Mouse (Mus musculus): ENCODE data around the gene Gpr158. TPM values are rescaled to one million over a fixed set of nuclear protein-coding genes. Genes with fewer than 3 reads are reported as not detected.

The Gpr158 gene
- polyA plus RNA-seq (2016; fragmentation: Nextera tagmentation; extraction: Ambion mirVana) = 0.09 and 0.22 TPM in 2 replicates

- peak; percentile 92 for DNase-seq (ENCODE audit: low spot score)
- peaks cover 14% of the 10 kb centered on the region for H3K4me1 ChIP-seq (replicated peaks)
- H3K9me3 ChIP-seq = no peaks in the 10 kb centered on the region
- peak within 1 kb of the TSS; percentile 59 for H3K4me3 ChIP-seq
- peaks cover 32% of the 10 kb centered on the region for H3K27me3 ChIP-seq (ENCODE audit: insufficient read depth, poor library complexity, severe bottlenecking)
- no peaks in the 10 kb centered on the region for H3K36me3 ChIP-seq
- WGBS = 2% methylated on average over 43 of the region's 43 CpGs
- peak within 1 kb of the TSS; percentile 23 for H3K27ac ChIP-seq
Measured at GRCm38 (mm10) chr2:21367345-21368111, at the start of gene Gpr158. Gpr158 (plus strand) TSS chr2:21367542.

DNA sequence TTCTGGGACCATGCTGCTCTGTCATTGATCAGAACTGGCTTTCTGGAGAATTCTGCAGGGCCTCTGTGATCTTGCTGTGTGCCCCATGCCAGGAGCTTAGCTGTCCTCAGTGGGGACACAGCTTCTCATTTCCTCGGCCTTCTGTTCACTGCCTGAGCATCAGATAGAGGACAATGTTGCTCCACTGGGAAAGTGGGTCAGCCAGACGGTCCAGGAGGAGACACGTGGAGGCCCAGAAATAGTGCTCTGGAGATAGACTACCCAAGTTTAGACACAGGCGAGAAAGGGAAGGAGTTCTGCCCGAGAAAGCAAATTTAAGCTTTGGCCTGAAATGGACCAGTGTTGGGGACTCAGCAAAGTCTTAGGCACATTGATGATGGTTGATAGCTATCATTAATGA is 23.5 kb upstream of the Gpr158 start:
- Histone ChIP-seq H3K27ac (no peak overlapping the region), H3K9me3 (no peaks in the 10 kb centered on the region), H3K36me3 (no peaks in the 10 kb centered on the region), H3K27me3 (ENCODE audit: insufficient read depth, poor library complexity, severe bottlenecking) (no peaks in the 10 kb centered on the region), H3K4me1 (replicated peaks) (no peaks in the 10 kb centered on the region), H3K4me3 (no peak overlapping the region)
- 74% methylated on average over 5 of the region's 5 CpGs for WGBS
- no peak for DNase-seq (ENCODE audit: low spot score)

DNA sequence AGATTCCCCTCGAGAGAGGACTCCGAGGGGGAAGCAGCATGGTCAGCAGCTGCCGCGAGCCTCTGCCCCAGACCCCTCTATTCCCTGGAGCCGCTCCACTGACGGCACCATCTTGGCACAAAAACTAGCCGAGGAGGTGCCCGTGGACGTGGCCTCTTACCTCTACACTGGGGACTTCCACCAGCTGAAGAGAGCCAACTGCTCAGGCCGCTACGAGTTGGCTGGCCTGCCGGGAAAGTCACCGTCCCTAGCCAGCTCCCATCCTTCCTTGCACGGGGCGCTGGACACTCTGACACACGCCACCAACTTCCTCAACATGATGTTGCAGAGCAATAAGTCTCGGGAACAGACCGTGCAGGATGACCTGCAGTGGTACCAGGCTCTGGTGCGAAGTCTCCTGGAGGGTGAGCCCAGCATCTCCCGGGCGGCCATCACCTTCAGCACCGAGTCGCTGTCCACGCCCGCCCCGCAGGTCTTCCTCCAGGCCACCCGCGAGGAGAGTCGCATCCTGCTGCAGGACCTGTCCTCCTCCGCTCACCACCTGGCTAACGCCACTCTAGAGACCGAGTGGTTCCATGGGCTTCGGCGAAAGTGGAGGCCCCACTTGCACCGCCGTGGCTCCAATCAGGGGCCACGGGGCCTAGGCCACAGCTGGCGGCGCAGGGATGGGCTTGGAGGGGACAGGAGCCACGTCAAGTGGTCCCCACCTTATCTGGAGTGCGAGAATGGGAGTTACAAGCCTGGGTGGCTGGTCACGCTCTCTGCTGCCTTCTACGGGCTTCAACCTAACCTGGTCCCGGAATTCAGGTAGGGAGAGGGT is 1.2 kb downstream of the Gpr158 start:
- peaks cover 14% of the 10 kb centered on the region for H3K4me1 ChIP-seq (replicated peaks)
- peak overlapping the region; percentile 59 for H3K4me3 ChIP-seq
- no peak overlapping the region for H3K27ac ChIP-seq
- H3K9me3 ChIP-seq = no peaks in the 10 kb centered on the region
- peaks cover 32% of the 10 kb centered on the region for H3K27me3 ChIP-seq (ENCODE audit: insufficient read depth, poor library complexity, severe bottlenecking)
- WGBS = 16% methylated on average over 44 of the region's 44 CpGs
- no peaks in the 10 kb centered on the region for H3K36me3 ChIP-seq
- peak; percentile 36 for DNase-seq (ENCODE audit: low spot score)

DNA sequence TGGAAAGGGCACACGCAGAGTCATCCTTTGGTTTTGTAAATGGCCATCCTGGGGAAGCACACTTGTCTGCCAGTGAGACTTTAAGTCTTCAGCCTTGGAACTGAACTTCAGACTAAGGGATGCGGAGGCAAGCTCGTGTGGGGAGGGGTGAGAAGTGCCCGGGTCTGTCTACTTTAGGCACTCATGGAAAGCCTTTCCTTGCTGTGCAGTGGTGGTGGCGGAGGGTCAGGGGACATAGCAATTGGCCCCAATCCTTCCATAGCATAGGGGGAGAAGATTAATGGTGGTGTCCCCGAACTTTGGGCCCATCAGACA is 1.8 kb downstream of the Gpr158 start:
- no peak overlapping the region for H3K27ac ChIP-seq
- H3K4me3 ChIP-seq = no peak overlapping the region
- H3K9me3 ChIP-seq = no peaks in the 10 kb centered on the region
- peaks cover 14% of the 10 kb centered on the region for H3K4me1 ChIP-seq (replicated peaks)
- 45% methylated on average over 6 of the region's 6 CpGs for WGBS
- no peak for DNase-seq (ENCODE audit: low spot score)
- peaks cover 32% of the 10 kb centered on the region for H3K27me3 ChIP-seq (ENCODE audit: insufficient read depth, poor library complexity, severe bottlenecking)
- no peaks in the 10 kb centered on the region for H3K36me3 ChIP-seq

GRCm38 (mm10) chr2:21369556-21369955 is 2.2 kb downstream of the Gpr158 start:
- WGBS = 70% methylated on average over 2 of the region's 2 CpGs
- H3K27me3 ChIP-seq (ENCODE audit: insufficient read depth, poor library complexity, severe bottlenecking) = peaks cover 32% of the 10 kb centered on the region
- no peaks in the 10 kb centered on the region for H3K36me3 ChIP-seq

DNA sequence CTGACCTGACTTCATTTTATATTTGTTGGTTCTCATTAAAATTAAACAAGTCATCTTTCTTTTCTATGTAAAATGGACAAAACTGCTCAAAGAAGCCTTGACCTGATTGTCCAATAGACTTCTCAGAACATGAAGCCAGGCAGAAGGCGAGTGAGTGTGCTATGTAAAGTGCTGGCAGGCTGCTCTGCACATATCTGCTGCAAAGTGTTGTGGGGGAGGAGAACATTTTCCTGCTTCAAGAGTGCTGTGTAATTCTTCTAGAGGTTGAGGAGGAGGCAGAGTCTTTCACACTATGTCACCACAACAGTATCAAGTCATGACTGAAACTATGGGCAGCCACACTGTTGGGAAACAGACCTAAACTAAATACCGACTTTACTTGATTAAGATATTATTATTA is 12.2 kb downstream of the Gpr158 start:
- DNase-seq (ENCODE audit: low spot score) = no peak
- no peaks in the 10 kb centered on the region for H3K27me3 ChIP-seq (ENCODE audit: insufficient read depth, poor library complexity, severe bottlenecking)
- no peaks in the 10 kb centered on the region for H3K4me1 ChIP-seq (replicated peaks)
- H3K27ac ChIP-seq = no peak overlapping the region
- no peaks in the 10 kb centered on the region for H3K36me3 ChIP-seq
- 85% methylated on average over 2 of the region's 2 CpGs for WGBS
- no peak overlapping the region for H3K4me3 ChIP-seq
- H3K9me3 ChIP-seq = no peaks in the 10 kb centered on the region

More at GRCm38 (mm10) chr2:21369556-21369955, 2.2 kb downstream of the Gpr158 start:
- H3K27ac ChIP-seq = no peak overlapping the region
- DNase-seq (ENCODE audit: low spot score) = no peak
- no peaks in the 10 kb centered on the region for H3K9me3 ChIP-seq
- H3K4me1 ChIP-seq (replicated peaks) = peaks cover 14% of the 10 kb centered on the region
- H3K4me3 ChIP-seq = no peak overlapping the region

DNA sequence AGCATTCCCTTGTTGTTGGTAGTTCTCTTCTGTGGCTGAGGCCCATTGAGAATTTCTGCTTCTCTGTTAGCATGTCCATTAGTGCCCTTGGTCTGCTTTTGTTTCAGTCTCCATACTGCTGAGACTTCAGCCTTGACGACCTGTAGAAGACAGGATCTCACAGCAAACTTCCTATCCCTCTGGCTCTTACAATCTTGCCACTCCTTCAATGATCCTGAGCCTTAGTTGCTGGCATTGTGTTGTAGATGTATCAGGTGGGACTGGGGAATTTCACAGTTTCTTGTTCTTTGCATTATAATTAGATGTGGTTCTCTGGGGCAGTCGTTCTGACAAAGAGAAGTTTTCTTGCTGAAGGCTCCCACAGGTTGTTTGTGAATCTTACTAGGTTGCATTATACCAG is 25.4 kb downstream of the Gpr158 start:
- no peak overlapping the region for H3K27ac ChIP-seq
- no peaks in the 10 kb centered on the region for H3K9me3 ChIP-seq
- DNase-seq (ENCODE audit: low spot score) = no peak
- H3K4me1 ChIP-seq (replicated peaks) = no peaks in the 10 kb centered on the region
- 11% methylated on average over 2 of the region's 2 CpGs for WGBS
- H3K4me3 ChIP-seq = no peak overlapping the region
- no peaks in the 10 kb centered on the region for H3K27me3 ChIP-seq (ENCODE audit: insufficient read depth, poor library complexity, severe bottlenecking)
- H3K36me3 ChIP-seq = no peaks in the 10 kb centered on the region

GRCm38 (mm10) chr2:21397347-21397746 is 30.0 kb downstream of the Gpr158 start:
- Histone ChIP-seq H3K4me3 (no peak overlapping the region), H3K4me1 (replicated peaks) (peaks cover 6% of the 10 kb centered on the region; the same call in 1 of the 2 replicates), H3K27me3 (ENCODE audit: insufficient read depth, poor library complexity, severe bottlenecking) (no peaks in the 10 kb centered on the region), H3K9me3 (no peaks in the 10 kb centered on the region), H3K27ac (no peak overlapping the region), H3K36me3 (no peaks in the 10 kb centered on the region)
- WGBS = 84% methylated on average over 12 of the region's 12 CpGs
- no peak for DNase-seq (ENCODE audit: low spot score)

DNA sequence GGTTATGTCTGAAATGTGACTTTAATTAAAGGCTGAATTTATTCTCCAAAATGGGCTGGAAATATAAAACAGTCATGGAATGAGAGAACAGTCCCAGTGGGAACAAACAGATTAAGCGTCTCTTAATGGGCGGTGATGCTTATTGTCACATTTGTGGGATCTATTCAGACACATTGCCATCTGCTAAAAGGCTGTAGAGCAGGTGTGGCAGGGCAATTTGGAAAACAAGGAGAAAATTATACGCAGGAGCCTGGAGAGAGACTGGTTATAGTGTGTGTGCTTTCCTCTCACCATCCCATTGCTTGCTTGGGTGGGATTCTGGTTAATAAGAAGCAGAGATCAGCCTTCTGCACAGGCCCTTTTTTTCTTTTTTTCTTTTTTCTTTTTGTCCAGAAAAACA is 32.3 kb downstream of the Gpr158 start:
- H3K36me3 ChIP-seq = no peaks in the 10 kb centered on the region
- DNase-seq (ENCODE audit: low spot score) = no peak
- H3K4me3 ChIP-seq = no peak overlapping the region
- no peaks in the 10 kb centered on the region for H3K27me3 ChIP-seq (ENCODE audit: insufficient read depth, poor library complexity, severe bottlenecking)
- no peaks in the 10 kb centered on the region for H3K9me3 ChIP-seq
- peaks cover 6% of the 10 kb centered on the region; the same call in 1 of the 2 replicates for H3K4me1 ChIP-seq (replicated peaks)
- no peak overlapping the region for H3K27ac ChIP-seq
- WGBS = 77% methylated on average over 3 of the region's 3 CpGs

DNA sequence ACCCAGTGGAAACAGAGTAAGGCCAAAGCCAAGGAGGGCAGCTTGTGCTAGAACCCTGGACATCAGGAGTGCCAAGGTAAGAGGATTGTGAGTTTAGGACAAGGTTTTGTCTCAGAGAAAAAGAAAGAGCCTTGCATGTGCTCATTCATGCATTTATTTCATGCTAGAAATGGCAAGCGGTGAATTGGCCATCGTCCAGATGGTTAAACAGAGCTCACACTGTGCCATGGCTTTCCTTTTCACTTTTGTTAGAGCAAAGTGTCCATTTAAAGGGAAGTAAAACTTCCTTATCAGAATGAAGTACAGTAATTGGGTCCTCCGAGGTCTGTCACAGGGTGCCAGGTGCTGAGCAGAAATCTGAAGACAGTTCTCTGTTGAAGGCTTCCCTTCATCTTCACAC is 38.3 kb downstream of the Gpr158 start:
- Histone ChIP-seq H3K27ac (no peak overlapping the region), H3K4me1 (replicated peaks) (no peaks in the 10 kb centered on the region), H3K4me3 (no peak overlapping the region), H3K9me3 (no peaks in the 10 kb centered on the region), H3K27me3 (ENCODE audit: insufficient read depth, poor library complexity, severe bottlenecking) (no peaks in the 10 kb centered on the region), H3K36me3 (no peaks in the 10 kb centered on the region)
- no peak for DNase-seq (ENCODE audit: low spot score)
- WGBS = 93% methylated on average over 3 of the region's 3 CpGs

DNA sequence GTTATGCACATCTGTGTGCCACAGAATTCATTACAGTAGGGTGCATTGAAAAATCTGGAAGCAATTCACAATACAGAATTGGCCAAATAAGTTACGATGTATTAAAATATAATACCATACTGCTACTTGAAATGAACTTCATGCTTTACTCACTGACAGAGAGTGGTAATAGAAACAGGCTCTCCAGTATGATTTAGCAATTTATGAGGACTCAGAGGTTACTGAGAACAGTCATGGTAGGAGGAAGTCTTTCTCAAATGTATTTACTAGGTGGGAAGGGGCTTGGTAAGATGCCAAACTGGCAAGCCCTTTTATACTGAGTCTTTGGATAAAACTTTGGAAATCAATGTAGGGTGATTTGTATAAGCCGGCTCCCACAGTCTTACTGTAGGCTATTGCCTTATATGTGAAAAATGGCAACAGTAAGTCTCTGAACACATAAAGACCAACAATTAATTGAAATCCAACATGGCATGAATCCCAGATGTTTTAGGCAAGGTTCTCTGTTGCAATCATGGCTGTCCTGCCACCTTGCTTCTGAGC is 40.2 kb downstream of the Gpr158 start:
- 92% methylated on average over 2 of the region's 2 CpGs for WGBS
- Histone ChIP-seq H3K27ac (no peak overlapping the region), H3K27me3 (ENCODE audit: insufficient read depth, poor library complexity, severe bottlenecking) (no peaks in the 10 kb centered on the region)

DNA sequence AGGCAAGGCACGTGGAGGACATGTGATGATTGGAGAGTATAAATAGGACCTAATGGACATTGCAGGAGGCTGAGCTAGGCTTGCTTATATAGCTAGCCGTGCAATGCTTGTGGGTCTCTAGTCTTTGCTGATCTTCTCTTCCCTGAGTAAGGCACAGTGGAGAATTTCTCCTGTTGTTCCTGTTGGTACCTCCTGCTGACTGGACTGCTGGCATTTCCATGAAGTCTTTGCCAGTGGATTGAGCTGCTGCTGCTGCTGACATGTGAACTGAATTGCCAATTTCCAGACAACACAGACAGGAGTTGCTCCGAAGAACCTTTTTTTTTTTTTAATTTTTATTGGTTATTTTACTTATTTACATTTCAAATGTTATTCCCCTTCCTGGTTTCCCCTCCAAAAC is 41.5 kb downstream of the Gpr158 start:
- no peaks in the 10 kb centered on the region for H3K36me3 ChIP-seq
- WGBS = 87% methylated on average over 3 of the region's 3 CpGs
- H3K4me1 ChIP-seq (replicated peaks) = no peaks in the 10 kb centered on the region
- no peaks in the 10 kb centered on the region for H3K27me3 ChIP-seq (ENCODE audit: insufficient read depth, poor library complexity, severe bottlenecking)
- no peaks in the 10 kb centered on the region for H3K9me3 ChIP-seq
- no peak for DNase-seq (ENCODE audit: low spot score)
- no peak overlapping the region for H3K4me3 ChIP-seq
- no peak overlapping the region for H3K27ac ChIP-seq

More for the DNA sequence above, 40.2 kb downstream of the Gpr158 start:
- H3K36me3 ChIP-seq = no peaks in the 10 kb centered on the region
- no peaks in the 10 kb centered on the region for H3K9me3 ChIP-seq
- DNase-seq (ENCODE audit: low spot score) = no peak
- no peaks in the 10 kb centered on the region for H3K4me1 ChIP-seq (replicated peaks)
- H3K4me3 ChIP-seq = no peak overlapping the region

- Histone ChIP-seq H3K27ac (no peak overlapping the region), H3K36me3 (no peaks in the 10 kb centered on the region), H3K27me3 (ENCODE audit: insufficient read depth, poor library complexity, severe bottlenecking) (no peaks in the 10 kb centered on the region), H3K9me3 (no peaks in the 10 kb centered on the region), H3K4me3 (no peak overlapping the region), H3K4me1 (replicated peaks) (no peaks in the 10 kb centered on the region)
- DNase-seq (ENCODE audit: low spot score) = no peak
- WGBS = 62% methylated on average over 2 of the region's 2 CpGs
Measured at GRCm38 (mm10) chr2:21430288-21430687, 62.9 kb downstream of the Gpr158 start.

Measured in hindbrain, embryonic 10.5 days (tissue).